Mouse (Mus musculus) lung, postnatal 0 days (tissue): ENCODE measurements at regions not wholly inside any gene's neighbourhood (a gene's known extent, or its start where the extent isn't known, plus 50 kb on each side); places are given as distances from the start of the nearest gene placed in this dataset.

Source experiments
- ATAC-seq: fragments of 200-750 bp; cut with Nextera tagmentation; 2 replicates; pipeline ENCODE4 v1.8.0; 2017; ENCODE audit warnings: moderate library complexity
- DNase-seq: peaks from one replicate; pipeline ENCODE4 v3.0.0-alpha.2; 2016; ENCODE audit warnings: low spot score
- H3K27ac ChIP-seq: fragments of 300-500 bp; sonication (generic); 2 replicates; pipeline ENCODE4 v1.5.1; 2014; ENCODE audit warnings: antibody characterized with exemption, mild to moderate bottlenecking, low read length, mixed read lengths
- H3K27me3 ChIP-seq: fragments of 300-500 bp; sonication (generic); replicated peaks from 2 replicates; pipeline ENCODE4 v1.6.1; 2014; ENCODE audit warnings: low read length, mixed read lengths; ENCODE audit not compliant: insufficient read depth
- H3K36me3 ChIP-seq: fragments of 300-500 bp; sonication (generic); 2 replicates; pipeline ENCODE4 v1.6.1; 2014; ENCODE audit warnings: low read length, mixed read lengths; ENCODE audit not compliant: insufficient read depth
- H3K4me1 ChIP-seq: fragments of 300-500 bp; sonication (generic); 2 replicates; pipeline ENCODE4 v1.6.1; 2014; ENCODE audit warnings: antibody characterized with exemption, low read depth, low read length, mixed read lengths; ENCODE audit not compliant: insufficient read depth
- H3K4me2 ChIP-seq: fragments of 300-500 bp; sonication (generic); replicated peaks from 2 replicates; pipeline ENCODE4 v1.6.1; 2014; ENCODE audit warnings: low read depth, mild to moderate bottlenecking, low read length, moderate library complexity, mixed read lengths
- H3K4me3 ChIP-seq: fragments of 300-500 bp; sonication (generic); 2 replicates; pipeline ENCODE4 v1.5.1; 2014; ENCODE audit warnings: low read depth, low read length
- H3K9ac ChIP-seq: fragments of 300-500 bp; sonication (generic); replicated peaks from 2 replicates; pipeline ENCODE4 v1.6.1; 2014; ENCODE audit warnings: low read depth, mild to moderate bottlenecking
- H3K9me3 ChIP-seq: fragments of 300-500 bp; sonication (generic); 2 replicates; pipeline ENCODE4 v1.6.1; 2016; ENCODE audit warnings: low read length, mixed read lengths
- CTCF ChIP-seq: IDR thresholded peaks from 2 replicates; pipeline ENCODE4 v1.5.1; 2016; ENCODE audit warnings: antibody characterized with exemption, mild to moderate bottlenecking
- EP300 ChIP-seq: IDR thresholded peaks from 2 replicates; pipeline ENCODE4 v1.6.1; 2016; ENCODE audit warnings: antibody characterized with exemption, mild to moderate bottlenecking, control low read depth
- WGBS: fragments of 180-500 bp; shearing (Covaris S2); extraction: QIAGEN DNeasy Blood & Tissue Kit; methylation state at CpG from one replicate; pipeline ENCODE4 v1.1.7; 2014; 5-methylcytosine and 5-hydroxymethylcytosine counted together

DNA sequence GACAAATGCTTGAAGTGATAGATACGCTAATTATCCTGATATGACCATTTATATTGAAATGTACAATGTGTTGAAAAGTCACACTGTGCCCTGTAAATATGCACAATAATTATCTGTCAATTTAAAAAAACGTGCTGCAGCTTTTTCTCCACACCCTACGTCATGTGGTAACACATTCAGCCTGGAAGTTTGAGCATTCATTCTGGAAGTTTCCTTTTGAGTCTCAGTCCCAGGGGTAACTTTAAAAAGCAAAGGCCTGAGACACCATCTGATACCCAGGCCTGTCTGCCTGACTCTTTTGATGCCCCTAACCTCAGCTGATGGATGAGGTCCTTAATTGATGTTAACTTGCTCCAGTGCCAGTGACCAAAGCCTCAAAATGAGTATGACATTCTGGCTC is 141.7 kb upstream of the Spdye4c start:
- H3K9me3 ChIP-seq = no peaks in the 10 kb centered on the region
- TF ChIP-seq CTCF = no peak
- no peak for TF ChIP-seq EP300
- ATAC-seq (no peak), DNase-seq (no peak)
- H3K4me3 ChIP-seq = no peak overlapping the region
- no peak overlapping the region for H3K27ac ChIP-seq
- no peak overlapping the region for H3K9ac ChIP-seq
- no peaks in the 10 kb centered on the region for H3K36me3 ChIP-seq
- 76% methylated on average over 3 of the region's 3 CpGs for WGBS
- no peaks in the 10 kb centered on the region for H3K27me3 ChIP-seq
- no peak overlapping the region for H3K4me2 ChIP-seq
- H3K4me1 ChIP-seq = no peaks in the 10 kb centered on the region; the same call in 1 of the 2 replicates

DNA sequence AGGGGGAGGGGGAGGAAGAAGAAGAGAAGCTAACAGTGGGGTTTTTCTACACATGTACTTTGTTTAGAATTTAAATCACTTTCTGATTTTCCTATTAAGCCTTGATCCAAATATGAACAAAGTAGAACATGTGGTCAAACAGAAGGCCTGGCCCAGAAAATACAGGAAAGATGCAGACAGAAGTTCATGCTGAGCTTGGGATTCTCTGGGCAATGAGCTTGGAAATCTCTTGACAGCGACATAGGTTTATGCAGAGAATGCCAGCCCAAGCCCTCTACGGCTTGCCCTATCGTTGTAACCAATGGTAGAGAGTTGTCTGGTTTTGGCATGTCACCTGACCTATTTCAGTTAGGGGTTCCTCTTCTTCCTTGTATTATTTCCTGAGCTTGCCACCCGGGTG is 141.0 kb upstream of the Spdye4c start:
- H3K9ac ChIP-seq = no peak overlapping the region
- no peak overlapping the region for H3K27ac ChIP-seq
- no peaks in the 10 kb centered on the region for H3K4me1 ChIP-seq
- DNase-seq = no peak
- H3K27me3 ChIP-seq = no peaks in the 10 kb centered on the region
- no peak for ATAC-seq
- no peaks in the 10 kb centered on the region for H3K36me3 ChIP-seq
- H3K4me3 ChIP-seq = no peak overlapping the region
- 86% methylated on average over 4 of the region's 4 CpGs for WGBS
- no peaks in the 10 kb centered on the region for H3K9me3 ChIP-seq
- no peak for TF ChIP-seq EP300
- no peak for TF ChIP-seq CTCF
- H3K4me2 ChIP-seq = no peak overlapping the region

- H3K36me3 ChIP-seq = no peaks in the 10 kb centered on the region
- H3K9me3 ChIP-seq = no peaks in the 10 kb centered on the region
- no peak overlapping the region for H3K4me2 ChIP-seq
- DNase-seq (no peak), ATAC-seq (no peak)
- no peak overlapping the region for H3K9ac ChIP-seq
- no peak overlapping the region for H3K4me3 ChIP-seq
- TF ChIP-seq EP300 (no peak), CTCF (no peak)
- WGBS = 61% methylated on average over 5 of the region's 5 CpGs
- no peaks in the 10 kb centered on the region for H3K4me1 ChIP-seq
- H3K27me3 ChIP-seq = no peaks in the 10 kb centered on the region
- no peak overlapping the region for H3K27ac ChIP-seq
Observed at GRCm38 (mm10) chr2:128451554-128452239, 139.3 kb upstream of the Spdye4c start.

GRCm38 (mm10) chr2:128452582-128452981 is 138.4 kb upstream of the Spdye4c start:
- no peaks in the 10 kb centered on the region for H3K27me3 ChIP-seq
- TF ChIP-seq CTCF (no peak), EP300 (no peak)
- no peaks in the 10 kb centered on the region for H3K9me3 ChIP-seq
- no peaks in the 10 kb centered on the region for H3K4me1 ChIP-seq
- DNase-seq (no peak), ATAC-seq (no peak)
- 92% methylated on average over 1 of the region's 1 CpGs for WGBS
- no peak overlapping the region for H3K27ac ChIP-seq
- no peak overlapping the region for H3K9ac ChIP-seq
- no peak overlapping the region for H3K4me3 ChIP-seq
- no peaks in the 10 kb centered on the region for H3K36me3 ChIP-seq
- H3K4me2 ChIP-seq = no peak overlapping the region

GRCm38 (mm10) chr2:128454509-128454908 is 136.5 kb upstream of the Spdye4c start:
- no peaks in the 10 kb centered on the region for H3K4me1 ChIP-seq
- no peak overlapping the region for H3K4me3 ChIP-seq
- H3K27ac ChIP-seq = no peak overlapping the region
- no peaks in the 10 kb centered on the region for H3K27me3 ChIP-seq
- 89% methylated on average over 13 of the region's 13 CpGs for WGBS
- no peaks in the 10 kb centered on the region for H3K36me3 ChIP-seq
- ATAC-seq (no peak), DNase-seq (no peak)
- H3K9me3 ChIP-seq = no peaks in the 10 kb centered on the region
- no peak overlapping the region for H3K4me2 ChIP-seq
- no peak overlapping the region for H3K9ac ChIP-seq
- TF ChIP-seq CTCF (no peak), EP300 (no peak)

GRCm38 (mm10) chr2:128457591-128458209 is 133.3 kb upstream of the Spdye4c start:
- no peak overlapping the region for H3K4me2 ChIP-seq
- no peaks in the 10 kb centered on the region for H3K36me3 ChIP-seq
- no peaks in the 10 kb centered on the region for H3K27me3 ChIP-seq
- H3K27ac ChIP-seq = no peak overlapping the region
- H3K4me1 ChIP-seq = no peaks in the 10 kb centered on the region
- H3K9ac ChIP-seq = no peak overlapping the region
- H3K4me3 ChIP-seq = no peak overlapping the region
- TF ChIP-seq CTCF = no peak
- no peak for TF ChIP-seq EP300
- WGBS = 74% methylated on average over 6 of the region's 6 CpGs
- no peaks in the 10 kb centered on the region for H3K9me3 ChIP-seq
- DNase-seq (no peak), ATAC-seq (no peak)
